Mouse (Mus musculus) heart, postnatal 25 days (tissue): Measurements from ENCODE around the gene Srms. TPM values are rescaled to one million over a fixed set of nuclear protein-coding genes. Genes with fewer than 3 reads are reported as not detected.
"Not testable (repeated sequence)": the region's sequence is repeated elsewhere in the genome, so short reads cannot be mapped to it uniquely, and the experiment has no call there.

ENCODE experiments used
- DNase-seq: peaks from one replicate; pipeline ENCODE4 v3.0.0; 2022; ENCODE audit warnings: low spot score
- intact Hi-C: fragments of 180-260 bp; cut with DNase I; formaldehyde crosslinking; loops from one replicate; pipeline ENCODE4 v1.15.1; 2025
- total RNA-seq, 2 experiments: library from RNA; stranded (reverse); gene quantifications; 2 replicates each; pipeline ENCODE4 v1.2.3; 2021

Gene Srms
- total RNA-seq, 2 experiments from 2014 or later = 0.25 to 0.42 TPM

GRCm38 (mm10) chr2:181227122-181227521 lies 14.1 kb upstream of the Srms start:
- DNase-seq = no peak
- intact Hi-C loops = no loop called here

GRCm38 (mm10) chr2:181224994-181225393 lies 12.0 kb upstream of the Srms start:
- intact Hi-C loops = no loop called here

GRCm38 (mm10) chr2:181220361-181220760 lies 7.4 kb upstream of the Srms start:
- intact Hi-C loops = no loop called here
- no peak for DNase-seq

More at GRCm38 (mm10) chr2:181224994-181225393, 12.0 kb upstream of the Srms start:
- no peak for DNase-seq

- DNase-seq = peak; percentile 69
- intact Hi-C loops = no loop called here
Measured at GRCm38 (mm10) chr2:181219538-181220216, 6.7 kb upstream of the Srms start, which contains the start of gene Fndc11. Gene Fndc11 (plus strand): TSS chr2:181220013.

- intact Hi-C loops = loop anchor here (1.0 kb wide), 1 partner anchor 36 kb away; no protein-coding TSS in a partner anchor
- DNase-seq = no peak
Measured at GRCm38 (mm10) chr2:181218881-181219485, 6.0 kb upstream of the Srms start.

- intact Hi-C loops = no loop called here
- no peak for DNase-seq
Measured at GRCm38 (mm10) chr2:181216037-181216436, 3.1 kb upstream of the Srms start.

- intact Hi-C loops = loop anchor here (2.0 kb wide), 1 partner anchor 22 kb away; no protein-coding TSS in a partner anchor
Measured at GRCm38 (mm10) chr2:181212389-181213020, 480 bp downstream of the Srms start.

GRCm38 (mm10) chr2:181206118-181206517 lies 6.9 kb downstream of the Srms start:
- no peak for DNase-seq

More at GRCm38 (mm10) chr2:181212389-181213020, 480 bp downstream of the Srms start:
- DNase-seq = no peak

GRCm38 (mm10) chr2:181205678-181206077 lies 7.3 kb downstream of the Srms start:
- intact Hi-C loops = no loop called here

More at GRCm38 (mm10) chr2:181206118-181206517, 6.9 kb downstream of the Srms start:
- intact Hi-C loops = no loop called here

GRCm38 (mm10) chr2:181202886-181203285 lies 10.1 kb downstream of the Srms start:
- no peak for DNase-seq
- intact Hi-C loops = no loop called here

More at GRCm38 (mm10) chr2:181205678-181206077, 7.3 kb downstream of the Srms start:
- DNase-seq = no peak

GRCm38 (mm10) chr2:181202422-181202821 lies 10.6 kb downstream of the Srms start, which contains the start of gene Ptk6:
Gene Ptk6 (minus strand): TSS chr2:181202789.
- intact Hi-C loops = no loop called here
- DNase-seq = no peak

- DNase-seq = no peak
- intact Hi-C loops = no loop called here
Measured at GRCm38 (mm10) chr2:181201606-181202005, 11.4 kb downstream of the Srms start.

GRCm38 (mm10) chr2:181196628-181197300 lies 16.2 kb downstream of the Srms start:
- intact Hi-C loops = no loop called here
- DNase-seq = no peak

GRCm38 (mm10) chr2:181193044-181193443 lies 19.9 kb downstream of the Srms start:
- DNase-seq = no peak
- intact Hi-C loops = no loop called here

- DNase-seq = no peak
- intact Hi-C loops = loop anchor here (2.0 kb wide), 1 partner anchor 21 kb away; the partner anchor contains the start of gene Srms
Measured at GRCm38 (mm10) chr2:181191936-181192335, 21.0 kb downstream of the Srms start.

- not testable (repeated sequence) for DNase-seq
- intact Hi-C loops = loop anchor here (2.0 kb wide), 1 partner anchor 21 kb away; the partner anchor contains the start of gene Srms
Measured at GRCm38 (mm10) chr2:181191385-181191784, 21.6 kb downstream of the Srms start.

GRCm38 (mm10) chr2:181189321-181189720 lies 23.7 kb downstream of the Srms start:
- no peak for DNase-seq
- intact Hi-C loops = loop anchor here (5.0 kb wide), 2 partner anchors 48 to 128 kb away; partner anchors contain the start of gene Rtel1

- intact Hi-C loops = loop anchor here (5.0 kb wide), 2 partner anchors 49 to 129 kb away; partner anchors contain the start of gene Rtel1
Measured at GRCm38 (mm10) chr2:181188681-181189080, 24.3 kb downstream of the Srms start.

GRCm38 (mm10) chr2:181187121-181188000 lies 25.6 kb downstream of the Srms start, which contains the start of gene Ppdpf:
Gene Ppdpf (plus strand): TSS chr2:181187247.
- intact Hi-C loops = loop anchor here (2.0 to 5.0 kb wide), 3 partner anchors 50 to 130 kb away; partner anchors contain the start of gene Rtel1
- DNase-seq = peak; percentile 94

More at GRCm38 (mm10) chr2:181188681-181189080, 24.3 kb downstream of the Srms start:
- no peak for DNase-seq
